Mouse (Mus musculus) c-Kit-negative CD71-positive TER-119-positive erythroid progenitor cells, embryonic 14.5 days (primary cell): ENCODE data around the gene Cdyl2.

Experiments
- DNase-seq: peaks from one replicate; pipeline ENCODE4 v3.0.0-alpha.2; 2013; ENCODE audit warnings: low read depth, low spot score

The Cdyl2 gene

GRCm38 (mm10) chr8:116732684-116733647, at the start of gene Cdyl2:
Cdyl2 (minus strand) TSS chr8:116732991.
- no peak for DNase-seq

DNA sequence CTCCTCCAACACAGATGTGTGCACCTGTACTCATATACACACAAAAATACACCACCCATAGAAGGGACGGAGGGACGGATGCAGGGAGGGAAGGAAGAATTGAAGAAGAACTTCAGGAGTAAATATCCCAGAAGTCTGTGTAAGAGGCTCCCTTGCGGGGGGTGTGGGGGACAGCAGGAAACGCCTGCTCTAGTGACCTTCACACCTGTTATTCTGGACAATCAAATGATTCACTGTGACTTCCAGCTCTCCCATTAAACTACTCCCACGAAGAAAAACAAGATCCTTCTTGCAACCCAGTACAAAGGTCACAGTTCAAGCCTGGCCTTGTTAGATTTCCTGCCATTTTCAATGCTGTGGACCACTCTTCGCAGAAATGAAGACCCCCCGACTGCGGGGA, 47.8 kb upstream of the Cdyl2 start:
- DNase-seq, result no peak

- no peak for DNase-seq
These were observed 41.4 kb upstream of the Cdyl2 start for GRCm38 (mm10) chr8:116774220-116774619.

DNA sequence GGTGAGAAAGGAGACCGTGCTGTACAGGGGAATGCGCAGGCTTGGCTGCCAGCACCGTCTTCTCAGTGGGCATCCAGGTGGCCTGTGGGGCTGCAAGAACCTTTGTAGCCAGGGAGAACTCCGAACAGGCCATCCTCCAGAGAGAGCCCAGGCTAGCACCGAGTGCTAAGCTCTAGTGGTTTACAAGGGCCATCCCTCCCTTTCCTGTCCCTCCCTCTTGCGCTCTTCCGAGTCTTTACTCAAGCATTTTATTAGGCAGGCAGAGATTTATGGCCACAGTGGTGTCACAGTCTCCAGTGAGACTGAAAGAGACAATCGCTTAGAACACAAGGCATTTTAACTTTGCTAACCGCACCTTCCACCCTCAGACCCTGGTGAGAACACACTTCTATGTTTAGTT, 39.9 kb upstream of the Cdyl2 start:
- DNase-seq, result no peak

DNA sequence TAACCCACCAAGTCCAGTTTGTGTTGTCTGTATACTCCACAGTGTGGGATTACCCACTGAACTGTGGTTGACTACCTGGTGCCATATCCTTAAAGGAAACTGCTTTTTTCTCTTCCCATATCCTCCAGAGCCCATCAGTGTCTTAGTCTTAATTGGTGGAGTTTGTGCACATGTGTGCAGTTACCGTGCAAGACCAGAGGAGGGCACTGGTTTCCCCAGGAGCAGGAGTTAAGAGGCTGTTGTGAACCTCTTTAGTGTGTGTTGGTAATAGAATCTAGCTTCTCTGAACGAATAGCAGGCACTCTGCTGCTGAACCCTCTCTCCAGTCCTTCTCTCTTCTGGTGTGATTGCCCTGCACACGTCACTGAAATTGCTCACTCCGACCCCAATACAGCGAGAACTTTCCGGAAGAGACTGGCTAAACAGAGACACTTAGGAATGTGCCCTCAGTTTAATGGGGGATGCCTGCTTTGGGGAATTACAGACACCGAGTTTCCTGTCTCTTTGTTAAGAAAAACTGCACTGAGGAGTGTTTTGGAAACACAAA, 39.1 kb upstream of the Cdyl2 start:
- no peak for DNase-seq

DNA sequence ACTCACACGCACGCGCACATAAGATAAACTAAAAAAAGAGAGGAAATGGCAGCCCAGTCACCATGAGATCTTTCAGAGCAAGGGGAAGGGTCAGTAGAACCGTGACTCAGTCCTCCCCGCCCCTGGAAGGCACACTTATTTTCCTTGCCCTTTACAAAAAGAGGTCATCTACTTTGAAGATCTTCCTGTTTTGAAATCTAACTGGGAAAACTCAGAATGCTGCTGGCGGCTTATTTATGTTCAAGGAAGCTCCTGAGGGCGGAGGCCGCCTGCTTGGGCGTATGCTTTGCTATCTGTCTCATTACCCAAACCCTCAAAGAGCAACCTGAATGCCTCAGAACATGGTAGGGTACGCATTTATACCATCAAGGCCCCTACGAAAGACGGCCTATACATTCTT, 38.0 kb upstream of the Cdyl2 start:
- no peak for DNase-seq

- DNase-seq, result no peak
These were observed 23.4 kb upstream of the Cdyl2 start for GRCm38 (mm10) chr8:116756174-116756573.

GRCm38 (mm10) chr8:116755557-116755956, 22.8 kb upstream of the Cdyl2 start:
- no peak for DNase-seq

DNA sequence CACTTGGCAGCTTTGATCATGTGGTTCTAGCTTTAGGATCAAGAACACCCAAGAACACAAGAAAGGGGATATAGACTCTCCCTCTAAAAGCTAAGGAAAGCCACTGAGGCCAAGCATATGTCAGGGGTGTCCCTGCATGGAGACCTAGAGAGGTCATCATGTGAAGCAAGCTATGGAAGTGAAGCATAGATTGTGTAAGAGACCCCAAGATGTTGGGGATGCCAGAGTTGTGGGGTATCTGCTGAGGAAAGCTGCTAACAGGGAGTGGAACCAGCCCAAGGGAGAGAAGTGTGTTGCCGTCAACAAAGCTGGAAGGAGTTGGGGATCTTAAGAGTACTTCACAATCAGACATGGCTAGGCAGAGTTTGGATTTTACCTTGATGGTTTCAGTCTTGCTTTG, 7.9 kb upstream of the Cdyl2 start:
- DNase-seq, result no peak

GRCm38 (mm10) chr8:116735306-116735705, 2.5 kb upstream of the Cdyl2 start:
- DNase-seq, result no peak

DNA sequence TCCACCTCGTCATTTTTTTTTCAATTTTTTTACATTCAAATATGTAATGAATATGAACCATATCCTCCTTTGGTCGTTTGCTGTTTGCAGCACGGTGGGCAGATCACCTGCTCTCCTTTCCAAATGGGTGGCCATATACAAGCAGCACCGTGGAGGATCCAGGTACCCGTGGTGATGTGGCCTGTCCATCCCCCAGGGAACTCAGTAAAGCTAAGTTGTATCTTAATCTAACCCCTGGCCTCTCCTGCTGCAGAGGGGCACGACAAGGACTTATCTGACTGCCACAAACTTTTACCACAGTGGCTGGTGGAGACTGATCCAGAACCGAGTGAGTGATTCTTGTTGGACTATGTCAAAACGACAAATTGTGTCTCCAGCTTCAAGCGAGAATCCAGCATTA, 1.4 kb upstream of the Cdyl2 start:
- no peak for DNase-seq

DNA sequence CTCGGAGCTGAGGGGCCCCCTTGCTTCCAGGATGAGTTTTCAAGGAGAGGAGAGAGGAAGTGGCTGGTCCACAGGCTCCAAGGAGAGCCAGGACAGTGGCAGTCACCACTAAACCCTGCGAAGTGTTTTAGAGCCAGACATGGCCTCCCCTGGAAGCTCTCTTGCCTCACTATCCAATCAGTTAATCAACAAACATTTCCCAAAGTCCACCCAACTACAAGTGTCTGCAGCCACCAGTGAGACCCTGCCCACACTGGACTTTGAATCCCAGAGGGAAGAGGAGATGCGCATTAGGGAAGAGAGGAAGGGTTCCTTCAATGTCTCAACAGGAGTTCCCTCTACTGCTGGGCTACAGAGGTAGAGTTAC, 840 bp upstream of the Cdyl2 start:
- no peak for DNase-seq

- DNase-seq, result no peak
These were observed 661 bp downstream of the Cdyl2 start for GRCm38 (mm10) chr8:116731976-116732683.

DNA sequence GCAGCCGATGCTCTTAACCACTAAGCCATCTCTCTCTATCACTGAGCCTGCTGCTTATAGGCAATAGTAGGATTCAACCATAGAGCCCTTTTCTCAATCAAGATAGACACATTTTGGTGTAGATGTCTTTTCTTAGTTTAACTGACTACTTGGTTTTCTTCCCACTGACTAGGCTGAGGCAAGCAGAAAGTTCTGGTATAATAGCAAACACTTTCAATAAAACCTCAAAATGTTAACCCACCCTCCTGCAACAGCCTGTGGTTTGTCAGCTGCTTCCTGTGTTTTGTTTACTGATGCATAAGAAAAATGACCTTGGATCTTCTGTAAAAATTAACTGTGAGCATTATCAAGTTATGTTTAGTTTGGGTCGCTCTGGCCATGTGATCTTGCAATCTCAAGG, 11.3 kb downstream of the Cdyl2 start:
- no peak for DNase-seq

DNA sequence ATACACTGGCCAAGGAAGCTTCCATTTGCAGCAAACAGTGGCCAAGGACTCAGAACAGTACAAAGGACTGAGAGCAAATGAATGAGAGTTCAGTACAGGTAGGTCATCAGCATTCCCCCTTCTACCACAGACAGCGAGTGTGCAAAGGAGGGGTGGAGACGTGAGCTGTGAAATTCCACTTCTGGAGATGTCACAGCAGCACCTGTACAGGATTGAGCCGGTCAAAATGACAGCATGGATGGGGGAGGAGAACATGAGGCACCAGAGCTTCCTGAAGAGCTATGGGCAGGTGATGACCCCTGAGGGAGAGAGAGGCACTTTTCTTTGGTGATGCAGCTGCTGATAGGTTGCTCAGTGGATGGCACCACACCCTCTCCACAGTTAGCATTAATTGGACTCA, 25.3 kb downstream of the Cdyl2 start:
- no peak for DNase-seq

GRCm38 (mm10) chr8:116702501-116702900, 30.3 kb downstream of the Cdyl2 start:
- no peak for DNase-seq

- DNase-seq, result no peak
These were observed 39.9 kb downstream of the Cdyl2 start for GRCm38 (mm10) chr8:116692931-116693330.

DNA sequence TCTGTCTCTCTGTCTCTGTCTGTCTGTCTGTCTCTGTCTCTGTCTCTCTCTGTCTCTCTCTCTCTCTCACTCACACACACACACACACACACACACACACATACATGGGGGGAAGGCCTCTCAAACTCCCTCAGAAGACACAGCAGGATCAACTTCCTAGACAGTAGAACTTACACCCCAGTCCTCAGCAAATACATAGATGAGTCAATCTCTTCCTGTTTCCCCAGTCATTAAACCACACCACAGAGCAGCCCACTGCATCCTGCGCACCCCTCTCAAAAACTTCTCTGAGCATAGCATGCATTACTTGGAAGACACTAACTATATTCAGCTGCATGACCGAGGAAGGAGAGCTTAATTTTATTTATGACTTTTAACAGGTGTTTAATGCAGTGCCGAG, 43.0 kb downstream of the Cdyl2 start:
- no peak for DNase-seq

GRCm38 (mm10) chr8:116676174-116676573, 56.6 kb downstream of the Cdyl2 start:
- DNase-seq, result no peak

DNA sequence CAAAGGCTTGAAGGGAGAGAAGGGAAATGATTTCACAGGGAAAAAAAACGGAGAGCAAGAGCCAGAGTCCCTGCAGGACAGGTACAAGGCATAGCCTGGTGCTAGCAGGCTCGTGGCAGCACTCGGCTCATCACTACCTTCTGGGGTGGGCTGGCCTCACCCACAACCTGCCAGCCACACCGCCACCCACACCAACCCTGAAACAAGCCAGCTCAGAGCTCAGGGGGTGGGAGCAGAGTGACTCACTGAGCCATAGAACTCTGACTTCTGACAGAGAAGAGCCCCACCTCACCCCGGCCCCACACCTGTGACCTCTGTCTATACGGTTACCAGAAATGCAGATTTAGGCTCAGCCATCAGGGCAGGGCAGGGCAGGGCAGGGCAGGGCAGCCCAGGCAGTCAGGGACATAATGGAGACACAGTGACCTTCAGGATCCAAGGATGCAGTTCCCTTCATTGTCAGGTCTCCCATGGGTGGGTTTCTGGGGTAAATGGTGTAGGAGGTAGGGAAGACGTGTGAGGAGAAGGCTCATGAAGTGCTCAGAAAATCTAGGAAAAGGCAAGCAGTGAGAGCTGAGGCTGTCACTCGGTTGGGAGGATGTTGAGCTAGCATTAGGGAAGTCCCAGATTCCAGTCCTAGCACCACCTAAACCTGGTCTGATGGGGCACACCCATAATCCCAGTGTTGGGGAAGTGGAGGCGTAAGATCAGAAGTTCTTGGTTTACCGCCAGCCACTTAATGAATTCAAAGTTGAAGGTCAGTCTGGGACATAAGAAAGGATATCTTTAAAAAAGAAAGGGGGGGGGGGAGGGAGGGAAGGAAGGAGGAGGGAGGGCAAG, 58.6 kb downstream of the Cdyl2 start:
- DNase-seq, result no peak

DNA sequence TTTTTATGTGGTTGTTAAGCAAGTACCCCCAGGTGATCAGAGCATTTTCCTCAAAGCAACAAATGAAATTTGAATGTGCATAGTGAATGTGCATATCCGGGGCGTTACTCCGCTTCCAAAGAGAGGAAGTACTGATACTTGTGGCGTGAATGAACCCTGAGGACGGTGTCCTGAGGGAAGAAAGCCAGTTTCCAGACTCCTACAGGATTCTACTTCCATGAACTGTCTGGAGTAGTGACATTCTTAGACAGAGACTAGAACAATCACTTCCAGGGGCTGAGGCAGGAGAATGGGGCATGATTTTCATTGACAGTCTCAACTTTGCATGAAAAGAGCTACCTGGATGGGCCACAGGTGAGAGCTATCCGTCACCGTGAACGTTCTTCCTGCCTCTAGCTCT, 59.3 kb downstream of the Cdyl2 start:
- DNase-seq, result no peak

DNA sequence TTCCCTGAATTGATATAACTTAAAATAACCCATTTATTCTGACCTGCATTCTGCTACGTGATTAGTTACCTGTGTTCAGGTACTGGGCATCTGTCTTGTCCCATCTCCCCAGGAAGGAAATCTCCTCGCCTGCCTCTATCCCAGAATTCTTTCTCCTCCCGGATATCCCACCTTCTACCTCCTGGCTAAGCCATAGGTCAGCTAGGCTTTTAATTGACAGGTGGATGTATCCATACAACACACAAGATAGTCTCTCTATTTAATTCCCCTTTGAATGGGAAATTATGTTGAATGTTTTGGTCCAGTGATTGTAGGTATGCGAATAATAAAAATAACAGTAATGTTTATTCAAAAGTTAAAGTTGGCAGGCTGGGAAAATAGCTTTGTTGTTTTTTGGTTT, 59.7 kb downstream of the Cdyl2 start:
- no peak for DNase-seq
